Mouse (Mus musculus): ENCODE data around the gene Gm28372. TPM values are rescaled to one million over a fixed set of nuclear protein-coding genes. Genes with fewer than 3 reads are reported as not detected.

Gene Gm28372
- polyA plus RNA-seq, 1 experiment from 2014 or later: not detected

Other genes starting within 250 kb of the Gm28372 start
- gene Snrpb, start 225.8 kb upstream of the Gm28372 start, polyA plus RNA-seq (2015; fragmentation: Nextera tagmentation; extraction: Ambion mirVana): 653 and 661 TPM in 2 replicates
- gene Tmc2, start 210.0 kb upstream of the Gm28372 start, polyA plus RNA-seq (2015; fragmentation: Nextera tagmentation; extraction: Ambion mirVana): not detected in 2 replicates
- gene Nop56, start 130.8 kb upstream of the Gm28372 start, polyA plus RNA-seq (2015; fragmentation: Nextera tagmentation; extraction: Ambion mirVana): 317 and 325 TPM in 2 replicates
- 188 and 191 TPM in 2 replicates for gene Idh3b, start 120.7 kb upstream of the Gm28372 start, polyA plus RNA-seq (2015; fragmentation: Nextera tagmentation; extraction: Ambion mirVana)
- gene Ebf4, start 110.1 kb upstream of the Gm28372 start, polyA plus RNA-seq (2015; fragmentation: Nextera tagmentation; extraction: Ambion mirVana): 2.1 and 2.8 TPM in 2 replicates
- gene Cpxm1, start 7.7 kb upstream of the Gm28372 start, polyA plus RNA-seq (2015; fragmentation: Nextera tagmentation; extraction: Ambion mirVana): 82.1 and 87.4 TPM in 2 replicates
- not detected in 2 replicates for gene 1700020A23Rik, start within 50 bp of the Gm28372 start, polyA plus RNA-seq (2015; fragmentation: Nextera tagmentation; extraction: Ambion mirVana)
- not detected in 2 replicates for gene Tmem239, start 1.2 kb downstream of the Gm28372 start, polyA plus RNA-seq (2015; fragmentation: Nextera tagmentation; extraction: Ambion mirVana)
- gene Vps16, start 19.1 kb downstream of the Gm28372 start, polyA plus RNA-seq (2015; fragmentation: Nextera tagmentation; extraction: Ambion mirVana): 101 and 103 TPM in 2 replicates
- gene Pced1a, start 19.5 kb downstream of the Gm28372 start, polyA plus RNA-seq (2015; fragmentation: Nextera tagmentation; extraction: Ambion mirVana): 17.3 and 19.0 TPM in 2 replicates
- gene Ptpra, start 45.0 kb downstream of the Gm28372 start, polyA plus RNA-seq (2015; fragmentation: Nextera tagmentation; extraction: Ambion mirVana): 87.9 and 92.2 TPM in 2 replicates
- gene Mrps26, start 158.5 kb downstream of the Gm28372 start, polyA plus RNA-seq (2015; fragmentation: Nextera tagmentation; extraction: Ambion mirVana): 89.8 and 97.7 TPM in 2 replicates
- gene Oxt, start 170.9 kb downstream of the Gm28372 start, polyA plus RNA-seq (2015; fragmentation: Nextera tagmentation; extraction: Ambion mirVana): not detected in 2 replicates
- gene Avp, start 177.3 kb downstream of the Gm28372 start, polyA plus RNA-seq (2015; fragmentation: Nextera tagmentation; extraction: Ambion mirVana): not detected in 2 replicates
- gene Fastkd5, start 224.8 kb downstream of the Gm28372 start, polyA plus RNA-seq (2015; fragmentation: Nextera tagmentation; extraction: Ambion mirVana): 17.3 TPM in 2 replicates
- gene Ubox5, start 224.8 kb downstream of the Gm28372 start, polyA plus RNA-seq (2015; fragmentation: Nextera tagmentation; extraction: Ambion mirVana): 12.6 and 13.6 TPM in 2 replicates
- gene Lzts3, start 237.6 kb downstream of the Gm28372 start, polyA plus RNA-seq (2015; fragmentation: Nextera tagmentation; extraction: Ambion mirVana): 12.2 and 13.0 TPM in 2 replicates